Mouse (Mus musculus) R1 (cell line): ENCODE measurements at regions not wholly inside any gene's neighbourhood (a gene's known extent, or its start where the extent isn't known, plus 50 kb on each side); places are given as distances from the start of the nearest gene placed in this dataset.
A peak's percentile ranks its signal among the peaks of the same experiment; 100 is the strongest.
"Not testable (repeated sequence)": the region's sequence is repeated elsewhere in the genome, so short reads cannot be mapped to it uniquely, and the experiment has no call there.

ENCODE experiments used
- DNase-seq: peaks from one replicate; pipeline ENCODE4 v3.0.0-alpha.2; 2018; ENCODE audit warnings: low read depth, low spot score

DNA sequence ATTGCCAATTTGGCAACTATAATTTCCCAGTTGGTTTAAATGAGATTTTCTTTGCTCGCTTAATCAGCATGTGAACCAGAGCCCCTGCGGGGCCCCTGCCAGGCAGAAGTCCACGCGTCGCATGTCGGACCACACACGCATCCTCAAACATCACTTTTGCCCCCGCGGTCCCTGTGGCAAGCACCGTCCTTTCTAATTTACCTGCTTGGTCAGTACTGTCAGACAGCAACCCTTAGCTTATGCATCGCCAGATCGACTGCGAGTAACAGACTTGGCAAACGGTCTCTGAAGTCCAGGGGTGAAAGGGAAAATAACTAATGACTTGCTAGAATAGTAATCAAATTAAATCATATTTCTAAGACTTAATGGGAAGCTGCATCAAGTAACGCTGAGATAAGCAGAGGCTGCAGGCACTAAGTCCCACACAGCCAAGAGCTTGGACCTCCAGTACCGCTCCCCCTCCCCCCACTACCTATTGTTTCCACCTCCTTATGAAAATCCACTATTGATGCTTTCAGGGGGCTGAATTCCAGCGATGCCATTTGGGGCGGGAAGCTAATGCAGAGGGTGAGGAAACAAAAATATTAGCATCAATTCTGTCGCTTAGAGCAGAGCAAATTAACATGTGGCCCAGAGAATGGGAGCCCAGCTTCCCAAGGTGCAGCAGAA lies 142.0 kb upstream of the Cntnap4 start:
- DNase-seq = peak; percentile 7

DNA sequence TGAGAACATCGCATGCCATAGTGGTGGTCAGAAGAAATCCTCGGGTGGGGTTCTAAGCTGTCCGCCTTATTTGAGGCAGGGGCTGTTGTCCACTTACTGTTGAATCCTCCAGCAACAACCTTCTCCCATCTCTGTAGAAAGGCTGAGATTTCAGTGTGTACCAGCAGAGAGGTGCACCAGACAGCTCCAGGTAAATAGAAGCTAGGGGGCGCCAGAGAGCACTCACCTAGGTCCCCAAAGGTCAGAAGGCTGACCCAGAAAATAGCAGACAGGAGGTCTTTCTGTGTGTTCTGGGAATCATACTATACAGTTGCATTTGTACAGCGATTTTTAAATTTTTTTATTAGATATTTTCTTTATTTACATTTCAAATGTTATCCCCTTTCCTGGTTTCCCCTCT lies 157.9 kb upstream of the Cntnap4 start:
- DNase-seq = peak; percentile 60

DNA sequence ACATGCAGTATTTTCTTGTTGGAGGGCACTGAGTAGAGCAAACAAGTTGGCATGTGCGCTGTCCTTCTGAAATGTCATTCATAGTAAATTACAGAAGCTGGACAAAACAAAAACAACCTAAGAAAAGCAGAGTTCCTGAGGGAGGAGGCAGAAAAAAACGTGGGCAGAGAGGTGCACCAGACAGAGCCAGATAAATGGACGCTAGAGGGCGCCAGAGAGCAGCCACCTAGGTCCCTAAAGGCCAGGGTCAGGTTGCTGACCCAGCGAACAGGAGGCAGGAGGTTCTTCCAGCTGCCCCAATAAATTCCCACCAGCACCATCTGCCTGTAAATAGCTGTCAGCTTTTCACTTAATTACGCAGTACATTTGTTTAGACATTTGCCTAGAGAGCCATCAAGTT lies 158.6 kb upstream of the Cntnap4 start:
- DNase-seq = peak; percentile 75

DNA sequence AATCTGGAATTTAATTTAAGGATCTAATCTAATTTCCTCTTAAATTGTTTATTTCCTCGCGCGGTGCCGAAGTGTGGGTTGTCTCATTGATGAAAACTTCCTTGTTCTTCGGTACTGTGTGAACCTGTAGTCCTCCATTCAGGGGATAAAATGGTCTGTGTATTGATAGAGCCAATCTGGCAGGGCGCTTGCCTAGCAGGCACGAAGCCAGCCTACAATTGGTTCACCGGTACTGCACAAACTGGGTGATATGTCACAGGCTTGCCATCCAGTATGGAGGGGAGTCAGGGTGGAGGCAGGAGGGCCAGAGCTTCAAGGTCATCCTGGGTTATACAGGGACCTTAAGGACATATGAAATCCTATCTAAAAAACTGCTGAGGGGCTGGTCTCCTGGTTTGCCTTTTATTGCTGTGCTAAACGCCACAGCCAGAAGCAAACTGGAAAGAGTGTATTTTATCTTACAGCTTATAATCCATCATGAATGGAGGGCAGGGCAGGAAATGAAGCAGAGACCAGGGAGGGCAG lies 161.6 kb upstream of the Cntnap4 start:
- DNase-seq = no peak

DNA sequence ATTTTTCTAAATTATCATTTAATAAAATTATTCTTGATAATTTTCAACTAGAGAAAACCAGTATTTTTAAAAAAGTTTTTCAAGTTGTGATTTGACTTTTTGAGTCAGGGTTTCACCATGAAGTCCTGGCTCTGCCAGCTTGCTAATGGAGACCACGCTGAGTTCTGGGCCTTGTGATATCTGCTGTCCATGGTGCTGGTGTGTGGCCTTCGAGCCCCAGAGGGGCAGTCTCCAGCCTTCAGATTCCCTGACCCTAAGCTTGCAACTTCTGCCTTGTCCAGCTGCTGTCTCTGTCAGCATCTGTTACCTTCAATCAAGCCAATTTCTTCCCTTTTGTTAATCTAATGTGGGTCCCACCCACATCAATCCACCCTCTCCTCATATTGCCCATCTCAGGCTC lies 165.8 kb upstream of the Cntnap4 start:
- peak; percentile 29 for DNase-seq

DNA sequence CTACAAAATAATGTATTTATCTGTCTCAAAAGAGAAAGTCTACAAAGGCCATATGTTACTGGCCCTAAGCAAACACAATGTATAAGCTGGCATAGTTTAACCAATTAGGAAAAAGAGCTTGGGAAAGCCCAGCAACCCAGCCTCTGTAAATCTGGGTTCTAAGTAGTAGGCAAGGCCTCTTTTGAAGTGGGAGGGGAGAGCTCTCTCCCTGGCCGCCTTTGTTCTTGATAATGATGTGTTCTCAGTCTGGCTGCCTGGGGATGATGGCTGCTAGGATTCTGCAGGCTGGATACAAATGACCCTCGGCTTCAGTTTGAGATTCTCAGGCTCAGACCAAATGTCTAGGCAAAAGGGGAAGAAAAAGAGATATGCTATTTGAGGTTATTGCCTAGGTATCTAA lies 172.4 kb upstream of the Cntnap4 start:
- no peak for DNase-seq

DNA sequence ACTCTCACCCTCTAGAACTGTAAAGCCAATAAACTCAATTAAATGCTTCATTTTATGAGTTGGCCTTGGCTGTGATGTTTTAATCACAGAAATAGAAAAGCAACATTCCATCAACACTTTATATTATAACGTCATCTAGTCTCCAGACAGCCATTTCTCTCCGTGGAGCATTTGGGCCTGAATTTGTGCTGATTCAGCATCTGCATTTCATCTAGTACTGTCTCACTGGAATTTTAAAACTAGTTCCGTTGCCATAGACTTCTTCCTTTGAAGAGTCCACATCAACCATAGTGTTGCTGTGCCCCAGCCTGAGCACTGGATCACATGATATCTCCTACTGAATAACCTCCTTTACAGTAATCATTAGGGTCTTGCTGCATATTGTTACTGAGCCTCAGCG lies 179.7 kb upstream of the Cntnap4 start:
- DNase-seq = no peak

DNA sequence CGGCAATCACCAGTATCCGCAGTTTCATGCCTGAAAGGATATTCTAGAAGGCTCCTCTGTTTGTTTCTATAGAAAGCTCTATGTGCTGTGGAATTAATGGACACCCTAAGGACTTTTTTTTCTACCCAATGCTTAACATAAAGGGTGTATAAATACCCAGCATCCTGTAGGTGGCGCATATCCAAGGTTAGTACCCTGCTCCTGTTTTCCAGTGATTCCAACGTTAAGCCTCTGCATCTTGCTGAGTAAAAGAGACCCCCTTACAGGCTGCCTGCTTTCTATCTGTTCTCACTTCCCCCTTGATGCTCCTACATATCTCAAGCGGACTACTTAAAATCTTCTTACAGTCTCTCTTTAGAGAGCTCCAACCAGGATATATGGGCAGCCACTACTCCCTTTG lies 221.5 kb upstream of the Cntnap4 start:
- DNase-seq = peak; percentile 61

DNA sequence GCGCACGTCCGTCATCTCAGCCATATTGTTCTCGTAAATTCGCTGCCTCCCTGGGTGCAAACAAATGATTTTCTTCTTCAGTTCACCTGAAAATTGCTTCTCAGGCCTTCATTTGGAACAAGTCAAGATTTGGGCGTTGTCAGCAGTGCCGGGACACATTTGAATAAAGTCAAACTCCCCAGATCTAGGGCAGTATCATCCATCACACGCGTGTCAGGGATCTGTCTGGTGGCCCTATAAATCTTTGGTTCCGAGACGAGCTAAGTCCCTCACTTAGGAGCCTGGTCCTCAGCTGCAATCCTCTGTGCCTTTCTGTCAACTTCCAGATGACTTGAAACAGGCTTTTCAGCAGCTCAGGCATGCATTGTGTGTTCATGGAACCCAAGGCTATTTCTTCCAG lies 236.7 kb upstream of the Cntnap4 start:
- DNase-seq = no peak

DNA sequence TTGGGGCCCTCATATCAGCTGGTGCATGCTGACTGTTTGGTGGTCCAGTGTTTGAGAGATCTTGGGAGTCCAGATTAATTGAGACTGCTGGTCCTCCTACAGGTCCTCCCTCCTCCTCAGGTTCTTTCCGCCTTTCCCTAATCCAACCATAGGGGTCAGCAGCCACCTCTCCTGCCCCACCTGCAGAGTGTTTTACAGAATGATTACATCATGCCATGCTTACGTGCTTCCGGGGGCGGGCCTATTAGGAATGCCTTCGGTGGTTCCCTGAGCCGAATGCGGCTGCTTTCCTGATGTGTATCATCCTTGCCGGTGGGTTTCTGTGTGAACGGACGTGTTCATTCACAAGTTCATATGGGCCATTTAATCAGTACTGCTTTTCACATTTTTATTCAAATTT lies 237.8 kb upstream of the Cntnap4 start:
- peak; percentile 60 for DNase-seq

DNA sequence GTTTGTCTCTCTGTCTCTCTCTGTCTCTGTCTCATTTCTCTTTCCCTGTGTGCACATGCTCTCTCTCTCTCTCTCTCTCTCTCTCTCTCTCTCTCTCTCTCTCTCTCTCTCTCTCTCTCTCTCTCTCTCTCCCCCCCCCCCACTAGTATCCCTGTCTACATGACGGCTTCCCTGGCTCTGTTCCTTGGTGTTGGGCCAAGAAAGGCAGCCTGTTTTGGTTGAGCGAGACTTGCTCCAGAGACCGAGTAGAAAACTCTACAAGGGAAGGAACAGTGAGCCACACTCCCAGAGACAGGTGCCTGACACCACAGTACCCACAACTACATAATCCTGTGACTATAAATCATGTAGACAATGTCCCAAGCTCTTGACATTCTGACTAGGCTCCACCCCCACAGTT lies 260.0 kb upstream of the Cntnap4 start:
- no peak for DNase-seq

DNA sequence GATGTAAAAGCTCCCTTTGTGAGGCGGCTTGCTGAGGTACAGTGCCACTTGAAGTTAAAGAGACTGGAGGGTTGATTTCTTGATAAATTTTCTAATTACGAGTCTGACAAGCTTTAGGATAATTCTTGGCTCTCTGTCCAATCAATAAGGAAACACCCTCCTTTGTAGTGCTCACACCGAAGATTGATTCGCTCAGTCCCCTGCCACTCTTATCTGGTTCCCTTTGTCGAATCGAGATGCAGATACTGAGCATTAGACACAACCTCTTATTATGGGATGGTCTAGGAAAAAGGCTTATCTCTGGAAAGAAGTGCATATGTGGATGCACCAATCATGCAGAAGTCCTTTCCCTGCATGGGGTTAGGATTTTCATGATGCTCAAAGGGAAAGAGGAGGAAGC lies 261.5 kb upstream of the Cntnap4 start:
- DNase-seq = no peak

DNA sequence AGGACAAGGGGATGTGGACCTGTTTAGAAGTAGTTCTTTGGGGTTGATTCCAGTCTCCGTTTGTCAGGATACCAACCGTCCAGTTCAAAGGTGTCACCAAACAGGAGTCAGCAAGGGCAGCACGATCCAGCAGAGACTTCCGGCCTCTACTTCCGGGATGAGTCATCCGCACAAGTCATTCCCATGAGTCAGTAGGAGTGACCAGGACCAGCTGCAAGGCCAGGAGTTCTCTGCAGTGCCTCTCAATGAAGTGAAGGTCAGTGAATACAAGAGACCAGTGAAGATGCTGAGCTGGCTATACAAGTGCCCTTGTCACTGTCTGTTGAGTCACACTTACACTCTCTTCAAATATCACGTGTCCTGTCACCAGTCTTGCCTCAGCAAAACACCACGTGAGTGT lies 272.8 kb upstream of the Cntnap4 start:
- no peak for DNase-seq

DNA sequence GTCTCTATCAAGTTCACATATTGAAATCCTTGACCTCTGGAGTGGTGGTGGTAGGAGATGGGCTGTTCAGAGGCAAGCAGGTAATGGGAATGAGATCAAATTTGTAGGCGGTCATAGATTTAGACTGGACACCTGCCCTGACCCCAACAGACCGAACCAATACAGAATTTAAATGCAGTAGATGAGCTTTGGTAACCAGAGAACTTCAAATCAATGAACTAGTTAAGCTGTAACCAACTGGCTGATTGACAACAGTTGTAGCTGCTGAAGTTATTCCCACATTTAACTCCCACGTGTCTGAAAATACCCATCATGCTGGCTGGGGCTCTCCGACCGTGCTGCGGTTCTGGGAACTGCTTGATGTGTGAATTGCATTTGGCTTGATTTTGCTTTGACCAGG lies 268.5 kb upstream of the Gm6793 start:
- DNase-seq = no peak

DNA sequence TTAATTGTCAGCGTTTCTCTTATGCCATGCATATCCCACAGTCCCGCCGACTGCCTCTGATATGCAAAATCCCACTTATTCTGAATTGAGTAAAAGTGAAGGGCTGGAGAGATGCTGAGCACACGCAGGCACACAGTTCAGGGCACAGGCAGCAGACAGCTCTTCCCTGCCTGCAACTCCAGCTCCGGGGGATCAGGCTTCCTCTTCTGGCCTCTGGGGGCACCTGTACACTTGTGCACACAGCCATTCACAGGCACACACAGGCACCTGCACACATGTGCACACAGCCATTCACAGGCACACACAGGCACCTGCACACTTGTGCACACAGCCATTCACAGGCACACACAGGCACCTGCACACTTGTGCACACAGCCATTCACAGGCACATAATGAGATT lies 254.8 kb upstream of the Gm6793 start:
- DNase-seq = no peak

DNA sequence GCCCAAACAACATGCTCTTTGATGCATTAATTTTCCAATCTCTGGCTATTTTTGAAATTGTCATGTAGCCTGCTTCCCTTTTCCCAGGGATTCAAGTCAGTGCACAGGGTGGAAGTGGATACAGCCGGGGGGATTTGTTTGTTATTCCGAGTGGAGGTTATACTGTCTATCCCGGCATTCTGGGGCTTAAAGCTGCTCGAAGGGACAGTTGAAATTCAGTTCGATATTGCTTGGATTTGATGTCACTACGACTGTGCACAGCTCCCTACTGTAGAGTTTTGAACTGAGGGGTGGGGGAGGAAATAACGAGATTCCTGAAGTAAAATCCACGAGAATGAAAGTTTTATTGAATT lies 254.4 kb upstream of the Gm6793 start:
- DNase-seq = no peak

DNA sequence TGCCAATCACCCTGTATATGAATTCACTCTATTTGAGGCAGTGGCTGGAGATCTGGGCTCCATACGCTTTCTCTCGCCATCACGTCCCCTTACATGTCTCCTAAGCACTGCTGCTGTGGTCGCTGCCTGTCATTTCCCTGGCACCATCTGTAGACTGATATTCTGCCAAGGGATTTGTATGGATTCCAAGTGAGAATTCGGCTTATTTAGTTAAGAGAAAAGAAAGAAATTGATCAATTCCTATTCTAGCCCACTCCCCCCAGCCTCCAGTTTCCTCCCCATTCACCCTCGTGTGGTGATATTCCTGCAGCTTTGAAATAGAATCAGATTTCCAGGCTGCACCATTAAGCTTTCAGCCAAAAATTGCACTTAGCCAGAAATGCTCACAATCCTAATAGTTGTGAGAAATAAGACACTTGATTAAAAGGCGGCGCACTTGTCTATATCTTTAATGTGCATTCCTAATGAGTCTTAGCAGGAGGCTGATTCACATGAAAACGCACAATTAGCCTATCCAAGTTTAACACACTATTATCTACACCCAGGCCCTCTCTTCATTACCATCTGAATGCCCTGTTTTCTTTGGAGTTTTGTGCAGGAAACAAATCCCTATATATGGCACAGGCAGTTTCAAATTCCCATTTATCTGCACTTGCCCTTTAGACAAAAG lies 253.8 kb upstream of the Gm6793 start:
- peak; percentile 10 for DNase-seq

DNA sequence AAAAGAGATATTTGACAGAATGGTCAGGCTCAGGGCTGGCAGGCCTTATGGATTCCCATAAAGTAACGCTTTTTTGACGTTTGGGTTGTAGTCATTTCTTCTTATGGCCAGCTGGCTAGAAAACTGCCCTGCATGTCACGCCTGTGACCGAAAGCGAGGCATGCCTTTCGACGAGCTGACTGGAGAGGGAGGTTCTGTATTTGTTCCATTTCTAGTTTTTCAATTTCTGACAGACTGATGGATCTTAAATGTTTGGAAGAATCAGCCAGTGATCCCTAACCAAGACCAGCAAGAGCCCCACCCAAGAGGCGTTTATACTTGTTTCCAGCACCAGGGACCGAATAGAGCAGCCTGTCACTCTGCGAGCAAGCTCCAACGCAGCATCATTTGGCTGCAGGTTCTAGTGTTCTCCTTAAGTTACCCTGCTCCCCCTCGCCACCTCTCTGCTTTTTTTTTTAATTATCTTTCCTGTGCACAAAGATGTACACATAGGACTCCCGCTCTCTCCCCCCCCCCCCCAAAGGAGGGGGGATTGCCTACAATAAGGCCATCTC lies 243.2 kb upstream of the Gm6793 start:
- no peak for DNase-seq

DNA sequence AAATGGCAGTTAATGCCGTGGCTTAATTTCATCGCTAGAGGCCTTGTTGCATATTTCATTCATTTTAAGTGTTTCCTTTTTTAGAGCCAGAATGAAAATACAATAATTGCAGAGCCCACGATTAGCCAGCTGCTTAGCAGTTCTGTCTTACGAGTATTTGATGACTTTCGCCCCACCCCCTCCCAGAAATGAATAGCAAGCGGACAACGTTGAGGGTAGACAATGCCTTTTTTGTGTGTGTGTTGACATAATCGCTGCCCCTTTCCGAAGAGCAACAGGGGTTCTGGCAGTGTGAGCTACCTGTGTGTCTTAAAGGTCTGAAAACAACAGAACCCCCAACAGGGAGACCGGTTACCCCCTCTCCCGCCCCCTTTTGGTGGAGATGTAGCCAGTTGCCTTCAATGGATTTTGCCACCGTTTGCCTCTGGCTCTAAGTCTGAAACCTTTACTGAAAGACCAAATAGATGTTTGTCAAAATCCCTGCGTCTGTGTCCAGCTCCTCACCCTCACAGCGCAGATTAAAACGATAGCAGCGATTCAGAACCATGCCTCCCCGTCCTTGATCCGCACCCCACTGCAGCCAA lies 242.6 kb upstream of the Gm6793 start:
- peak; percentile 29 for DNase-seq

DNA sequence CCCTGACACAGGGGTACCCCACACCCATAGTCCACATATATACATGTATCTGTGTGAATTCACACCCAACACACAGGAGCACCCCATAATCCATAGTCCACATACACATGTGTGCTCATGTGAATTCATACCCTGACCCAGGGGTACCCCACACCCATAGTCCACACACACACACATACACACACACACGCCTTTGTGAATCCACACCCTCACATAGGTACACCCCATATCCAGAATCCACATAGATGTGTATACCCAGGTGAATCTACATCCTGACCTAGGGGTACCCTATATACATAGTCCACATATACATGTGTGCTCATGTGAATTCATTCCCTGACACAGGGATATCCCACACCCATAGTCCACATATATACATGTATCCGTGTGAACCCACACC lies 231.8 kb upstream of the Gm6793 start:
- DNase-seq = not testable (repeated sequence)

DNA sequence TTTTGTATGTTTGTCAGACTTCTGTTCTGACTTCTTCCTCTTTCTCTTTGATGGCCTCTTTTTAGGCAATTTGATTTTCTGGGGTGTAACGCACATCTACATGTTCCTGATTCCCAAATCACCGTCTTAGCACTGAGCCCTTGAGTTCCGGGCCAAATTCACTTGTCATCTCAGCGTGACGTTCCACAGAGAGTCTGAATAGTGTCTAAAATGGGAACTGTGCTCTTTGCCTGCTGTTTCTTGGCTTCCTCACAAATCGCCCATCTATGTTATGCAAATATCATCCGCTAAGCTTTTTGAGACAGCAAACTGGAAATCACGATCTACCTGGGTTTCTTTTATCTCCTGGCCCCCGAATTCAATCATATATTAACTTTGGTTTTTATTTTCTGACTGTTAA lies 223.8 kb upstream of the Gm6793 start:
- peak; percentile 69 for DNase-seq

DNA sequence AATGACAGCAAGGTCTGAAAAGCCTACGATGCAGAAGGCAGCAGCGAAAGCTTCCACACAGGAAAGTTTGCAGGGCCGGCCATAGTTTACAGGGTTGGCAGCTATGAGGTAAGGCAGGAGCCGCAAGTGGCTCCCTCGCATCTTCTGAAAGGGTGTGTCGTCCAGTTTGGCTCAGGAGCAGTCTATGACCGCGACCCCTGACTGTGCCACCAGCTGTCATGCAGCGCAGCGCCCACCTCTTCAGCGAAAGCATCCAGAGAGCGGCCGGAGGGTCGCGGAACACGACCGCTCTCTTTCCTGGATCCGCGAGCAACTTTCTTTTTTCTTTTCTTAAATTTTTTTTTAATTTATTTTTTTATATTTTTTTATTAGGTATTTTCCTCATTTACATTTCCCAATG lies 221.9 kb upstream of the Gm6793 start:
- DNase-seq = not testable (repeated sequence)

DNA sequence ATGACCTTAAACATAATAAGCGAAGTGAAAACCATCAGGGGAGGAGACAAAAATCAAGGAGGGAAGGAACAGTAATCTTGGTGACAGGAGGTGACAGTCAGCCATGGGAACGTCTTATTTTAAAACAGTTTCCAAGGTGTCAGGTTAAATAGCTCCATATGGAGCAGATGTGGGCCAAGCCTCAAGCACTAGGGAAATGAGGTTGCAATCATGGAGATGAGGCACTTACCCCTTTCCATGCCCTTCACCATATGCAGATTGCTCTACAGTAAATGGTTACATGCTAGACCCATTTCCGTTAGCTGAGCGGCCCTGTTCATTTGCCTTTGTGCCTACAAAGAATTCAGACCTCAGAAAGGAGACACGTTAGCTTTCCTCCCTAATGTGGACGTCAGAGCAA lies 204.8 kb upstream of the Gm6793 start:
- DNase-seq = peak; percentile 15
